Mouse (Mus musculus): ENCODE results near the gene Mafb. TPM values are rescaled to one million over a fixed set of nuclear protein-coding genes. Genes with fewer than 3 reads are reported as not detected.

The Mafb gene
- polyA plus RNA-seq, 1 experiment from 2014 or later: 23.2 TPM

- H3K9me3 ChIP-seq: no peaks in the 10 kb centered on the region
- peaks cover 32% of the 10 kb centered on the region for H3K4me1 ChIP-seq (replicated peaks)
- 5% methylated on average over 8 of the region's 8 CpGs for WGBS
- peak overlapping the region; percentile 29; the same call in 1 of the 2 replicates for H3K4me2 ChIP-seq
- H3K36me3 ChIP-seq: no peaks in the 10 kb centered on the region
- ATAC-seq (ENCODE audit: low FRiP score): no peak
- H3K27ac ChIP-seq: no peak overlapping the region
- H3K9ac ChIP-seq: no peak overlapping the region
- H3K4me3 ChIP-seq: no peak overlapping the region
- H3K27me3 ChIP-seq: peaks cover 81% of the 10 kb centered on the region
Measured at GRCm38 (mm10) chr2:160360234-160360874, 6.5 kb downstream of the Mafb start.

- Histone ChIP-seq H3K4me3 (no peak overlapping the region), H3K27ac (no peak overlapping the region), H3K9me3 (no peaks in the 10 kb centered on the region), H3K4me2 (no peak overlapping the region), H3K4me1 (replicated peaks) (peaks cover 21% of the 10 kb centered on the region), H3K36me3 (no peaks in the 10 kb centered on the region), H3K27me3 (peaks cover 69% of the 10 kb centered on the region), H3K9ac (no peak overlapping the region)
- WGBS: 9% methylated on average over 4 of the region's 4 CpGs
- ATAC-seq (ENCODE audit: low FRiP score): no peak
Measured at GRCm38 (mm10) chr2:160358896-160359295, 8.0 kb downstream of the Mafb start.

GRCm38 (mm10) chr2:160357442-160357841 lies 9.4 kb downstream of the Mafb start:
- no peak for ATAC-seq (ENCODE audit: low FRiP score)
- H3K36me3 ChIP-seq: no peaks in the 10 kb centered on the region
- no peaks in the 10 kb centered on the region for H3K9me3 ChIP-seq
- H3K4me1 ChIP-seq (replicated peaks): peaks cover 21% of the 10 kb centered on the region
- no peak overlapping the region for H3K9ac ChIP-seq
- H3K27me3 ChIP-seq: peaks cover 69% of the 10 kb centered on the region
- WGBS: 33% methylated on average over 4 of the region's 4 CpGs
- H3K4me3 ChIP-seq: no peak overlapping the region
- H3K4me2 ChIP-seq: no peak overlapping the region
- no peak overlapping the region for H3K27ac ChIP-seq

- ATAC-seq (ENCODE audit: low FRiP score): no peak
- Histone ChIP-seq H3K27ac (no peak overlapping the region), H3K4me1 (replicated peaks) (peaks cover 19% of the 10 kb centered on the region), H3K36me3 (no peaks in the 10 kb centered on the region), H3K9me3 (no peaks in the 10 kb centered on the region), H3K9ac (no peak overlapping the region), H3K4me2 (no peak overlapping the region), H3K4me3 (no peak overlapping the region), H3K27me3 (peaks cover 58% of the 10 kb centered on the region)
- 56% methylated on average over 5 of the region's 5 CpGs for WGBS
Measured at GRCm38 (mm10) chr2:160356132-160356531, 10.7 kb downstream of the Mafb start.

GRCm38 (mm10) chr2:160354319-160354718 lies 12.5 kb downstream of the Mafb start:
- 54% methylated on average over 2 of the region's 2 CpGs for WGBS
- Histone ChIP-seq H3K9ac (no peak overlapping the region), H3K4me3 (no peak overlapping the region), H3K27ac (no peak overlapping the region), H3K4me2 (no peak overlapping the region), H3K27me3 (peaks cover 47% of the 10 kb centered on the region), H3K36me3 (no peaks in the 10 kb centered on the region), H3K4me1 (replicated peaks) (peaks cover 20% of the 10 kb centered on the region), H3K9me3 (no peaks in the 10 kb centered on the region)
- ATAC-seq (ENCODE audit: low FRiP score): no peak

- peaks cover 40% of the 10 kb centered on the region for H3K27me3 ChIP-seq
- no peak overlapping the region for H3K4me2 ChIP-seq
- ATAC-seq (ENCODE audit: low FRiP score): no peak
- WGBS: 77% methylated on average over 2 of the region's 2 CpGs
- no peak overlapping the region for H3K4me3 ChIP-seq
- H3K9me3 ChIP-seq: no peaks in the 10 kb centered on the region
- no peaks in the 10 kb centered on the region for H3K36me3 ChIP-seq
- H3K9ac ChIP-seq: no peak overlapping the region
- H3K27ac ChIP-seq: no peak overlapping the region
- peaks cover 15% of the 10 kb centered on the region for H3K4me1 ChIP-seq (replicated peaks)
Measured at GRCm38 (mm10) chr2:160353581-160353980, 13.3 kb downstream of the Mafb start.

GRCm38 (mm10) chr2:160351038-160351574 lies 15.8 kb downstream of the Mafb start:
- no peak overlapping the region for H3K9ac ChIP-seq
- ATAC-seq (ENCODE audit: low FRiP score): no peak
- H3K36me3 ChIP-seq: no peaks in the 10 kb centered on the region

GRCm38 (mm10) chr2:160349578-160349977 lies 17.3 kb downstream of the Mafb start:
- WGBS: 81% methylated on average over 4 of the region's 4 CpGs
- no peak for ATAC-seq (ENCODE audit: low FRiP score)
- H3K4me1 ChIP-seq (replicated peaks): peaks cover 6% of the 10 kb centered on the region

More at GRCm38 (mm10) chr2:160351038-160351574, 15.8 kb downstream of the Mafb start:
- Histone ChIP-seq H3K4me1 (replicated peaks) (peaks cover 6% of the 10 kb centered on the region), H3K4me2 (no peak overlapping the region), H3K4me3 (no peak overlapping the region), H3K27ac (no peak overlapping the region), H3K9me3 (no peaks in the 10 kb centered on the region), H3K27me3 (peaks cover 19% of the 10 kb centered on the region)
- WGBS: 23% methylated on average over 8 of the region's 8 CpGs

GRCm38 (mm10) chr2:160348796-160349195 lies 18.1 kb downstream of the Mafb start:
- 37% methylated on average over 7 of the region's 7 CpGs for WGBS
- no peak overlapping the region for H3K27ac ChIP-seq
- H3K9ac ChIP-seq: no peak overlapping the region
- ATAC-seq (ENCODE audit: low FRiP score): no peak
- peaks cover 19% of the 10 kb centered on the region for H3K27me3 ChIP-seq
- H3K4me2 ChIP-seq: no peak overlapping the region
- H3K36me3 ChIP-seq: no peaks in the 10 kb centered on the region
- no peak overlapping the region for H3K4me3 ChIP-seq
- H3K9me3 ChIP-seq: no peaks in the 10 kb centered on the region
- H3K4me1 ChIP-seq (replicated peaks): peaks cover 6% of the 10 kb centered on the region

More at GRCm38 (mm10) chr2:160349578-160349977, 17.3 kb downstream of the Mafb start:
- peaks cover 19% of the 10 kb centered on the region for H3K27me3 ChIP-seq
- no peaks in the 10 kb centered on the region for H3K9me3 ChIP-seq
- no peak overlapping the region for H3K4me2 ChIP-seq
- H3K36me3 ChIP-seq: no peaks in the 10 kb centered on the region
- no peak overlapping the region for H3K27ac ChIP-seq
- H3K9ac ChIP-seq: no peak overlapping the region
- H3K4me3 ChIP-seq: no peak overlapping the region

GRCm38 (mm10) chr2:160348072-160348604 lies 18.7 kb downstream of the Mafb start:
- ATAC-seq (ENCODE audit: low FRiP score): no peak
- peaks cover 15% of the 10 kb centered on the region for H3K27me3 ChIP-seq
- 64% methylated on average over 4 of the region's 4 CpGs for WGBS

GRCm38 (mm10) chr2:160345644-160346043 lies 21.2 kb downstream of the Mafb start:
- no peak overlapping the region for H3K27ac ChIP-seq
- no peak overlapping the region for H3K9ac ChIP-seq
- no peaks in the 10 kb centered on the region for H3K4me1 ChIP-seq (replicated peaks)
- no peak overlapping the region for H3K4me3 ChIP-seq
- peaks cover 3% of the 10 kb centered on the region; the same call in 1 of the 2 replicates for H3K27me3 ChIP-seq
- no peak overlapping the region for H3K4me2 ChIP-seq
- no peaks in the 10 kb centered on the region for H3K36me3 ChIP-seq
- ATAC-seq (ENCODE audit: low FRiP score): no peak
- no peaks in the 10 kb centered on the region for H3K9me3 ChIP-seq

More at GRCm38 (mm10) chr2:160348072-160348604, 18.7 kb downstream of the Mafb start:
- Histone ChIP-seq H3K4me3 (no peak overlapping the region), H3K9me3 (no peaks in the 10 kb centered on the region), H3K36me3 (no peaks in the 10 kb centered on the region), H3K27ac (no peak overlapping the region), H3K4me1 (replicated peaks) (peaks cover 6% of the 10 kb centered on the region), H3K4me2 (no peak overlapping the region), H3K9ac (no peak overlapping the region)

GRCm38 (mm10) chr2:160340121-160340520 lies 26.7 kb downstream of the Mafb start:
- Histone ChIP-seq H3K36me3 (no peaks in the 10 kb centered on the region), H3K4me3 (no peak overlapping the region), H3K9ac (no peak overlapping the region), H3K4me2 (no peak overlapping the region), H3K4me1 (replicated peaks) (no peaks in the 10 kb centered on the region), H3K27me3 (peaks cover 4% of the 10 kb centered on the region; the same call in 1 of the 2 replicates), H3K9me3 (no peaks in the 10 kb centered on the region), H3K27ac (no peak overlapping the region)
- WGBS: 70% methylated on average over 4 of the region's 4 CpGs
- no peak for ATAC-seq (ENCODE audit: low FRiP score)

GRCm38 (mm10) chr2:160339595-160339994 lies 27.3 kb downstream of the Mafb start:
- Histone ChIP-seq H3K36me3 (no peaks in the 10 kb centered on the region), H3K9me3 (no peaks in the 10 kb centered on the region), H3K4me2 (no peak overlapping the region), H3K4me1 (replicated peaks) (no peaks in the 10 kb centered on the region), H3K27me3 (peaks cover 4% of the 10 kb centered on the region; the same call in 1 of the 2 replicates), H3K27ac (no peak overlapping the region), H3K9ac (no peak overlapping the region), H3K4me3 (no peak overlapping the region)
- ATAC-seq (ENCODE audit: low FRiP score): no peak
- WGBS: 94% methylated on average over 5 of the region's 5 CpGs

All from hindbrain, embryonic 13.5 days (tissue).